Mouse (Mus musculus) embryonic facial prominence, embryonic 10.5 days (tissue): ENCODE data around the gene Zbtb37. TPM values are rescaled to one million over a fixed set of nuclear protein-coding genes. Genes with fewer than 3 reads are reported as not detected.

ENCODE experiments used
- polyA plus RNA-seq: library from polyadenylated mRNA; unstranded; fragments of >200 nt; fragmentation: Nextera tagmentation; extraction: Ambion mirVana; gene quantifications from 2 replicates; pipeline ENCODE4 v1.2.1, GENCODE M21; 2016

The Zbtb37 gene
- polyA plus RNA-seq, 1 experiment from 2014 or later: 5.7 TPM

Other genes starting within 250 kb of the Zbtb37 start
- gene Rabgap1l, start 241.6 kb downstream of the Zbtb37 start, polyA plus RNA-seq: 10.5 and 11.2 TPM in 2 replicates
- gene Rc3h1, start 128.4 kb downstream of the Zbtb37 start, polyA plus RNA-seq: 8.9 and 9.2 TPM in 2 replicates
- 2.3 and 2.5 TPM in 2 replicates for gene Serpinc1, start 56.3 kb downstream of the Zbtb37 start, polyA plus RNA-seq
- gene Dars2, start 35.8 kb upstream of the Zbtb37 start, polyA plus RNA-seq: 59.0 and 68.3 TPM in 2 replicates
- 36.2 and 40.7 TPM in 2 replicates for gene Cenpl, start 35.9 kb upstream of the Zbtb37 start, polyA plus RNA-seq
- 16.4 and 16.7 TPM in 2 replicates for gene Klhl20, start 96.7 kb upstream of the Zbtb37 start, polyA plus RNA-seq
- 5.1 and 5.6 TPM in 2 replicates for gene Ankrd45, start 107.8 kb upstream of the Zbtb37 start, polyA plus RNA-seq
- gene Tex50, start 124.5 kb upstream of the Zbtb37 start, polyA plus RNA-seq: 0.21 and 0.38 TPM in 2 replicates
- 783 and 804 TPM in 2 replicates for gene Prdx6, start 216.4 kb upstream of the Zbtb37 start, polyA plus RNA-seq